Mouse (Mus musculus): ENCODE results near the gene Trim13. TPM values are rescaled to one million over a fixed set of nuclear protein-coding genes. Genes with fewer than 3 reads are reported as not detected.
"Not testable (repeated sequence)": the region's sequence is repeated elsewhere in the genome, so short reads cannot be mapped to it uniquely, and the experiment has no call there.

Gene Trim13
- 48.2 and 54.6 TPM in 2 replicates for polyA plus RNA-seq (2011; ENCODE audit: insufficient read depth, insufficient read length, low read depth, missing spikeins)

DNA sequence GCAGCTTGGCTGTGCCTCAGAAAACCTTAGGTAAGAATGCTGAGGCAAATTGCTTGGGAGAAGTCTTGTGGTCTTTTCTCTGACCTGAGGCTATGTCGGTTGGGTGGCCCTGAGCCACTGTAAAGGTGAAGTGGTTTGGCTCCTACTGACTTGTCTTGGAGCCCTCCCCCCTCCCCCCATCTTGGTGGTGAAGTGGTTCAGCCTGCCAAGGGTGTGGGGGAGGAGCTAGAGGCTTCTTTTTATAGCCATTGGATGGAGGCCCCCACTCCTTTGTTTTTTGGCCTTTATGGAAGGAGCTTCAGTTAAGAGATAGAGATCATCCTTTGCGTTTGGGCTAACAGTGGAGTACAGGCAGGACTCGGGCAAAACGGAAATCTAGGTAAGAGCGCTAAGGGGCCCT lies at the start of gene Trim13:
Gene Trim13 (plus strand): TSS at position 280 of the 400 bp plus-strand sequence.
- Histone ChIP-seq H3K4me1 (ENCODE audit: control insufficient read depth, insufficient read depth, low read length) (peaks cover 2% of the 10 kb centered on the region), H3K27ac (ENCODE audit: insufficient read depth, low read length) (peak within 1 kb of the TSS; percentile 87), H3K9ac (ENCODE audit: low read depth, poor library complexity, severe bottlenecking) (peak within 1 kb of the TSS; percentile 95)

DNA sequence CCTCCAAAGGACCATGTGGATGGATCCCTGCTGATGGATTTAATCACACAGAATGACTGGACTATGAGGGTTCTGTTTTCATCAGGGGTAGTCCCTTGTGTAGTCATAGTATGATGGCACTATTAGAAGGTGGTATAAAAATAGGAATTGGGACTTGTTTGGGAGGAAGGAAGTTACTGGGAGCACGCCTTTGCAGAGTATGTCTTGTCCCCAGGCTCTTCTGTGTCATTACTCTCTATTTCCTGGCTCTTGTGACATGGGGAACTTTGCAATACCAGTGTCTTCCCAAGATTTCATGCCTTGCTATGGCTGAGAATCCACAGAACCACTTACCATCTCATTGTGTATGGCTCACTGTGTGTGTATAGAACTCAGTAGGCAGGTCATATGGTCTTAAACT lies 49.4 kb upstream of the Trim13 start:
- Histone ChIP-seq H3K36me3 (ENCODE audit: control insufficient read depth, insufficient read depth, low read length, poor library complexity, severe bottlenecking) (peaks cover 8% of the 10 kb centered on the region), H3K4me3 (ENCODE audit: low read depth, low read length) (no peak overlapping the region), H3K9me3 (replicated peaks; ENCODE audit: control insufficient read depth, insufficient read depth, low read length, poor library complexity, severe bottlenecking) (no peaks in the 10 kb centered on the region), H3K9ac (ENCODE audit: low read depth, poor library complexity, severe bottlenecking) (no peak overlapping the region), H3K27me3 (ENCODE audit: control insufficient read depth, insufficient read depth, low read length, poor library complexity, severe bottlenecking) (no peaks in the 10 kb centered on the region), H3K4me1 (ENCODE audit: control insufficient read depth, insufficient read depth, low read length) (no peaks in the 10 kb centered on the region), H3K27ac (ENCODE audit: insufficient read depth, low read length) (no peak overlapping the region)
- TF ChIP-seq POLR2A (IDR thresholded peaks at IDR 0.05; ENCODE audit: insufficient read depth, low read length) = no peak
- TF ChIP-seq EP300 (IDR thresholded peaks at IDR 0.05; ENCODE audit: insufficient read depth, low read depth, low read length) = no peak
- TF ChIP-seq CTCF (IDR thresholded peaks at IDR 0.05; ENCODE audit: low read depth, low read length) = no peak

More for the DNA sequence above, at the start of gene Trim13:
- Histone ChIP-seq H3K27me3 (ENCODE audit: control insufficient read depth, insufficient read depth, low read length, poor library complexity, severe bottlenecking) (no peaks in the 10 kb centered on the region), H3K4me3 (ENCODE audit: low read depth, low read length) (peak within 1 kb of the TSS; percentile 93), H3K9me3 (replicated peaks; ENCODE audit: control insufficient read depth, insufficient read depth, low read length, poor library complexity, severe bottlenecking) (no peaks in the 10 kb centered on the region), H3K36me3 (ENCODE audit: control insufficient read depth, insufficient read depth, low read length, poor library complexity, severe bottlenecking) (peaks cover 9% of the 10 kb centered on the region; the same call in 1 of the 2 replicates)
- TF ChIP-seq POLR2A (IDR thresholded peaks at IDR 0.05; ENCODE audit: insufficient read depth, low read length) = peak; percentile 48
- TF ChIP-seq EP300 (IDR thresholded peaks at IDR 0.05; ENCODE audit: insufficient read depth, low read depth, low read length) = peak; percentile 54; the same call in 1 of the 2 replicates
- no peak for TF ChIP-seq CTCF (IDR thresholded peaks at IDR 0.05; ENCODE audit: low read depth, low read length)

DNA sequence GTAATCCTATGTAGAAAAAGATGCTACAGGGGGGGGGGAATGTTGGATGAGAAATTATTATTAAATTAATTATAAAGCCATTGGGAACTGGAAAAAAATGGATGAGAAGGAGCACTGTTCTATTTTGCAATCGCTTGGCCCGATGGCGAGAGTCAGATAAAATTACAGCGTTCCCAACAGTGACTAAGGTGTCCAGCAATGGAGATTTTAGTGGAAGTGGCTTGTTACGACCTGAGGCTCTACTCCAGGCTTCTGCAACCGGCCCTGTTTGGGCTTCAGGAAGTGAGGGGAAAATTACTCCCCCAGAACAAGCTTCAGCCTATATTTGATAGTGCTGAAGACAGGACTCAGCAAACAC lies 42.1 kb upstream of the Trim13 start:
- H3K27me3 ChIP-seq (ENCODE audit: control insufficient read depth, insufficient read depth, low read length, poor library complexity, severe bottlenecking) = no peaks in the 10 kb centered on the region
- TF ChIP-seq POLR2A (IDR thresholded peaks at IDR 0.05; ENCODE audit: insufficient read depth, low read length) (no peak), CTCF (IDR thresholded peaks at IDR 0.05; ENCODE audit: low read depth, low read length) (no peak), EP300 (IDR thresholded peaks at IDR 0.05; ENCODE audit: insufficient read depth, low read depth, low read length) (no peak)
- no peaks in the 10 kb centered on the region for H3K9me3 ChIP-seq (replicated peaks; ENCODE audit: control insufficient read depth, insufficient read depth, low read length, poor library complexity, severe bottlenecking)
- H3K27ac ChIP-seq (ENCODE audit: insufficient read depth, low read length) = no peak overlapping the region
- H3K4me1 ChIP-seq (ENCODE audit: control insufficient read depth, insufficient read depth, low read length) = no peaks in the 10 kb centered on the region
- no peaks in the 10 kb centered on the region for H3K36me3 ChIP-seq (ENCODE audit: control insufficient read depth, insufficient read depth, low read length, poor library complexity, severe bottlenecking)
- H3K4me3 ChIP-seq (ENCODE audit: low read depth, low read length) = peak overlapping the region; percentile 77
- H3K9ac ChIP-seq (ENCODE audit: low read depth, poor library complexity, severe bottlenecking) = peak overlapping the region; percentile 60

DNA sequence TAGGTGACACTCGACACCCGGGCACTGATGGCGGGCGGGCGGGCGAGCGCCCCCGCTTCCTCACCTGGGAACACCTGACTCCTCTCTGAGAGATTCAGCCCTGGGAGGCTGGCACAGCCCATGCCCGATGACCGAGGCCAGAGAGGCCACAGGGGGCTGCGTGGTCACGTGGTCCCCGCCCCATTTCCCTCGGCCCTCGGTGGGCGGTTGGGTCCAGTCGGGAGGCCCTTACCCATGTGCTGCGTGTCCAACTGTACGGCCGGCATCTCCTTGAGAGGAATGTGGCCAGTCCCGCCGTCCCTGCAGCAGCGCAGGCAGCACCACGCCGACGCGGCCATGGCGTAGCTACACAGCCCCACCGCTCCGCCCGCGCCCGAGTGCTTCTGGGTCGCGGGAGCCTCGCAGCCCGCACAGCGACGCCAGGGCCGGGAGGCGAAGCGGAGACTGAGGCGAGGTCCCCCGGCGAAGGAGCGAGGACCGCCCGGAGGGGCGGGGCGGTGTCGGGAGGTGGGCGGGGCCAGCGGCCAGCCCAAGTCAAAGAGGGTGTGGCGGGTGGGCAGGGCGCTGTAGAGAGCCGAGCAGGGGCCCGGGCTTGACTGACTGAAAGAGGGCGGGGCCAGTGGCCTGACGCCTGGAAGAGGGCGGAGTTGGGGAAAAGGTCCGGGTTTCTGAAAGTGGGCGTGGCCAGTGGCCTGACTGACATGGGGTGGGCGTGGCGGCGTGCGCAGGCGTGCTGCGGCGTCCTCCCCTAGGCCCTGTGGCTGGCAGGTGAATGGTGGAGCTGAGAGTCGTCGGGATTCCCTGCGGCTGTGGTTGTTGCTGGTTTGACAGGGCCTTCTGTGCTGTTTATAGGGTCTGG lies 41.5 kb upstream of the Trim13 start, which contains the start of gene Spryd7:
Gene Spryd7 (minus strand): TSS at position 598 of the 859 bp plus-strand sequence.
- peak within 1 kb of the TSS; percentile 77 for H3K4me3 ChIP-seq (ENCODE audit: low read depth, low read length)
- no peaks in the 10 kb centered on the region for H3K27me3 ChIP-seq (ENCODE audit: control insufficient read depth, insufficient read depth, low read length, poor library complexity, severe bottlenecking)
- no peak for TF ChIP-seq CTCF (IDR thresholded peaks at IDR 0.05; ENCODE audit: low read depth, low read length)
- no peak for TF ChIP-seq EP300 (IDR thresholded peaks at IDR 0.05; ENCODE audit: insufficient read depth, low read depth, low read length)
- TF ChIP-seq POLR2A (IDR thresholded peaks at IDR 0.05; ENCODE audit: insufficient read depth, low read length) = peak; percentile 67
- no peak within 1 kb of the TSS for H3K27ac ChIP-seq (ENCODE audit: insufficient read depth, low read length)
- no peaks in the 10 kb centered on the region for H3K9me3 ChIP-seq (replicated peaks; ENCODE audit: control insufficient read depth, insufficient read depth, low read length, poor library complexity, severe bottlenecking)
- H3K36me3 ChIP-seq (ENCODE audit: control insufficient read depth, insufficient read depth, low read length, poor library complexity, severe bottlenecking) = no peaks in the 10 kb centered on the region
- peak within 1 kb of the TSS; percentile 61 for H3K9ac ChIP-seq (ENCODE audit: low read depth, poor library complexity, severe bottlenecking)
- H3K4me1 ChIP-seq (ENCODE audit: control insufficient read depth, insufficient read depth, low read length) = no peaks in the 10 kb centered on the region

DNA sequence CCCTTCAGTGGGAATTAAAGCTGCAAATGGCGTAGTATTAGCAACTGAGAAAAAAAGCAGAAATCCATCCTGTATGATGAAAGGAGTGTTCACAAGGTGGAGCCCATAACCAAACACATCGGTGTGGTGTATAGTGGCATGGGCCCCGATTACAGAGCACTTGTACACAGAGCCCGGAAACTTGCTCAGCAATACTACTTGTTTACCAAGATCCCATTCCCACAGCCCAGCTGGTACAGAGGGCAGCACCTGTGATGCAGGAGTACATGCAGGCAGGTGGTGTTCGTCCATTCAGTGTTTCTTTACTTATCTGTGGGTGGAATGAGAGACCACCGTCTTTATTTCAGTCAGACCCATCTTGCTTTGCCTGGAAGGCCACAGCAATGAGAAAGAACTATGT lies 39.1 kb upstream of the Trim13 start:
- Histone ChIP-seq H3K36me3 (ENCODE audit: control insufficient read depth, insufficient read depth, low read length, poor library complexity, severe bottlenecking) (no peaks in the 10 kb centered on the region), H3K4me1 (ENCODE audit: control insufficient read depth, insufficient read depth, low read length) (no peaks in the 10 kb centered on the region), H3K27me3 (ENCODE audit: control insufficient read depth, insufficient read depth, low read length, poor library complexity, severe bottlenecking) (no peaks in the 10 kb centered on the region), H3K9ac (ENCODE audit: low read depth, poor library complexity, severe bottlenecking) (no peak overlapping the region), H3K4me3 (ENCODE audit: low read depth, low read length) (no peak overlapping the region), H3K27ac (ENCODE audit: insufficient read depth, low read length) (no peak overlapping the region), H3K9me3 (replicated peaks; ENCODE audit: control insufficient read depth, insufficient read depth, low read length, poor library complexity, severe bottlenecking) (no peaks in the 10 kb centered on the region)
- TF ChIP-seq POLR2A (IDR thresholded peaks at IDR 0.05; ENCODE audit: insufficient read depth, low read length) (no peak), EP300 (IDR thresholded peaks at IDR 0.05; ENCODE audit: insufficient read depth, low read depth, low read length) (no peak), CTCF (IDR thresholded peaks at IDR 0.05; ENCODE audit: low read depth, low read length) (no peak)

DNA sequence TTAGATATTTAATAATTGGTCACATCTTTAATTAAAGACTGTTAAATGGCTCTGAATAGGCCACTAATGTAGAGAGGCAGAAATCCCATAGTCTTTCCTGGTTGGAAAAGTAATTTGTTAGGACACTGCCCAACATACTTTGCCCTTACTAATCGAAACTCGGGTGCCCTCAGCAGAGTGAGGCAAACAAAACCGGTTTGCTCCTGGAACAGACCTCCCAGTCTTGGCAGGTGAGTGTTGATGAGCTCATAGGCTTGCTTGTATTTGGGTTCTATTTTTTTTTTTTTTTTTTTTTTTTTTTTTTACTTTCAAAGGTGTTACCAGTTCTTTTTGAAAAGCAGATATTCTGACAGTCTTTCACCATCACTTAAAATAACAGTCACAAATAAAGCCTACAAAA lies 38.2 kb upstream of the Trim13 start:
- H3K4me1 ChIP-seq (ENCODE audit: control insufficient read depth, insufficient read depth, low read length) = no peaks in the 10 kb centered on the region
- TF ChIP-seq EP300 (IDR thresholded peaks at IDR 0.05; ENCODE audit: insufficient read depth, low read depth, low read length) (no peak), POLR2A (IDR thresholded peaks at IDR 0.05; ENCODE audit: insufficient read depth, low read length) (no peak), CTCF (IDR thresholded peaks at IDR 0.05; ENCODE audit: low read depth, low read length) (no peak)
- H3K9me3 ChIP-seq (replicated peaks; ENCODE audit: control insufficient read depth, insufficient read depth, low read length, poor library complexity, severe bottlenecking) = no peaks in the 10 kb centered on the region
- H3K9ac ChIP-seq (ENCODE audit: low read depth, poor library complexity, severe bottlenecking) = no peak overlapping the region
- H3K36me3 ChIP-seq (ENCODE audit: control insufficient read depth, insufficient read depth, low read length, poor library complexity, severe bottlenecking) = no peaks in the 10 kb centered on the region
- H3K27me3 ChIP-seq (ENCODE audit: control insufficient read depth, insufficient read depth, low read length, poor library complexity, severe bottlenecking) = no peaks in the 10 kb centered on the region
- no peak overlapping the region for H3K27ac ChIP-seq (ENCODE audit: insufficient read depth, low read length)
- no peak overlapping the region for H3K4me3 ChIP-seq (ENCODE audit: low read depth, low read length)

DNA sequence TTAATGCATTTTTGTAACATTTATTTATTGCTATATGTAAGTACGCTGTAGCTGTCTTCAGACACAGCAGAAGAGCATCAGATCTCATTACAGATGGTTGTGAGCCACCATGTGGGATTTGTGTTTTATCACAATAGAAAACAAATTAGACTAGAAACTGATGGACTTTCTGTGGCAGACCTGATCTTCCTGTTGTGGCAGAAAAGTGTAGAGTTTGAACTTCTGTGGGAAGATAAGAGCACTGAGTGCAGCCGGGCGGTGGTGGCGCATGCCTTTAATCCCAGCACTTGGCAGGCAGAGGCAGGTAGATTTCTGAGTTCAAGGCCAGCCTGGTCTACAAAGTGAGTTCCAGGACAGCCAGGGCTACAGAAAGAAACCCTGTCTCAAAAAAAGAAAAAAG lies 31.8 kb upstream of the Trim13 start:
- H3K27ac ChIP-seq (ENCODE audit: insufficient read depth, low read length); H3K4me3 ChIP-seq (ENCODE audit: low read depth, low read length); H3K36me3 ChIP-seq (ENCODE audit: control insufficient read depth, insufficient read depth, low read length, poor library complexity, severe bottlenecking); H3K27me3 ChIP-seq (ENCODE audit: control insufficient read depth, insufficient read depth, low read length, poor library complexity, severe bottlenecking); H3K4me1 ChIP-seq (ENCODE audit: control insufficient read depth, insufficient read depth, low read length); H3K9ac ChIP-seq (ENCODE audit: low read depth, poor library complexity, severe bottlenecking); H3K9me3 ChIP-seq (replicated peaks; ENCODE audit: control insufficient read depth, insufficient read depth, low read length, poor library complexity, severe bottlenecking): not testable (repeated sequence)

Measured in ES-Bruce4 (cell line).